Mouse (Mus musculus): ENCODE results near the gene Asap3. TPM values are rescaled to one million over a fixed set of nuclear protein-coding genes. Genes with fewer than 3 reads are reported as not detected.

Gene Asap3
- total and polyA plus RNA-seq, 3 experiments: 0.05 to 0.30 (median 0.05) TPM

GRCm38 (mm10) chr4:136244208-136244607 lies 38.0 kb downstream of the Asap3 start:
- peaks cover 13% of the 10 kb centered on the region for H3K4me1 ChIP-seq (ENCODE audit: insufficient read depth, low read depth, low read length)
- peaks cover 80% of the 10 kb centered on the region for H3K27me3 ChIP-seq (ENCODE audit: insufficient read depth, low read length)
- H3K9me3 ChIP-seq (replicated peaks): no peaks in the 10 kb centered on the region
- no peak for TF ChIP-seq GATA1 (IDR thresholded peaks at IDR 0.05; ENCODE audit: borderline replicate concordance, low read length)
- no peak for TF ChIP-seq GATA2 (IDR thresholded peaks at IDR 0.05; ENCODE audit: borderline replicate concordance, low read depth, low read length)
- no peak for TF ChIP-seq POLR2AphosphoS5 (IDR thresholded peaks at IDR 0.05; ENCODE audit: insufficient replicate concordance, low read depth, low read length)
- TF ChIP-seq TAL1 (conservative IDR thresholded peaks at IDR 0.05; ENCODE audit: low read depth, low read length): no peak
- no peak for TF ChIP-seq CTCF (IDR thresholded peaks at IDR 0.05; ENCODE audit: low read depth, low read length)
- ATAC-seq (ENCODE audit: extremely low read depth, insufficient number of reproducible peaks, low FRiP score, poor library complexity, severe bottlenecking) (no peak), DNase-seq (ENCODE audit: low spot score) (no peak)
- H3K36me3 ChIP-seq (replicated peaks): no peaks in the 10 kb centered on the region
- H3K4me3 ChIP-seq (ENCODE audit: low read depth, low read length): no peak overlapping the region

- H3K9me3 ChIP-seq (replicated peaks): no peaks in the 10 kb centered on the region
- H3K27me3 ChIP-seq (ENCODE audit: insufficient read depth, low read length): peaks cover 89% of the 10 kb centered on the region
- DNase-seq (ENCODE audit: low spot score) (no peak), ATAC-seq (ENCODE audit: extremely low read depth, insufficient number of reproducible peaks, low FRiP score, poor library complexity, severe bottlenecking) (no peak)
- H3K4me1 ChIP-seq (ENCODE audit: insufficient read depth, low read depth, low read length): peaks cover 9% of the 10 kb centered on the region
- H3K4me3 ChIP-seq (ENCODE audit: low read depth, low read length): no peak overlapping the region
- H3K36me3 ChIP-seq (replicated peaks): no peaks in the 10 kb centered on the region
- TF ChIP-seq TAL1 (conservative IDR thresholded peaks at IDR 0.05; ENCODE audit: low read depth, low read length): no peak
- no peak for TF ChIP-seq GATA2 (IDR thresholded peaks at IDR 0.05; ENCODE audit: borderline replicate concordance, low read depth, low read length)
- no peak for TF ChIP-seq CTCF (IDR thresholded peaks at IDR 0.05; ENCODE audit: low read depth, low read length)
- no peak for TF ChIP-seq POLR2AphosphoS5 (IDR thresholded peaks at IDR 0.05; ENCODE audit: insufficient replicate concordance, low read depth, low read length)
- TF ChIP-seq GATA1 (IDR thresholded peaks at IDR 0.05; ENCODE audit: borderline replicate concordance, low read length): no peak
Measured at GRCm38 (mm10) chr4:136245681-136246080, 39.5 kb downstream of the Asap3 start.

GRCm38 (mm10) chr4:136246568-136246969 lies 40.4 kb downstream of the Asap3 start:
- ATAC-seq (ENCODE audit: extremely low read depth, insufficient number of reproducible peaks, low FRiP score, poor library complexity, severe bottlenecking) (no peak), DNase-seq (ENCODE audit: low spot score) (no peak)
- Histone ChIP-seq H3K27me3 (ENCODE audit: insufficient read depth, low read length) (peaks cover 80% of the 10 kb centered on the region), H3K9me3 (replicated peaks) (no peaks in the 10 kb centered on the region), H3K4me1 (ENCODE audit: insufficient read depth, low read depth, low read length) (peaks cover 9% of the 10 kb centered on the region), H3K4me3 (ENCODE audit: low read depth, low read length) (no peak overlapping the region), H3K36me3 (replicated peaks) (no peaks in the 10 kb centered on the region)
- TF ChIP-seq TAL1 (conservative IDR thresholded peaks at IDR 0.05; ENCODE audit: low read depth, low read length): no peak

- H3K4me3 ChIP-seq (ENCODE audit: low read depth, low read length): no peak overlapping the region
- no peaks in the 10 kb centered on the region for H3K36me3 ChIP-seq (replicated peaks)
- no peak for TF ChIP-seq POLR2AphosphoS5 (IDR thresholded peaks at IDR 0.05; ENCODE audit: insufficient replicate concordance, low read depth, low read length)
- TF ChIP-seq GATA1 (IDR thresholded peaks at IDR 0.05; ENCODE audit: borderline replicate concordance, low read length): no peak
- no peak for TF ChIP-seq CTCF (IDR thresholded peaks at IDR 0.05; ENCODE audit: low read depth, low read length)
- no peak for TF ChIP-seq GATA2 (IDR thresholded peaks at IDR 0.05; ENCODE audit: borderline replicate concordance, low read depth, low read length)
- TF ChIP-seq TAL1 (conservative IDR thresholded peaks at IDR 0.05; ENCODE audit: low read depth, low read length): no peak
- H3K27me3 ChIP-seq (ENCODE audit: insufficient read depth, low read length): peaks cover 78% of the 10 kb centered on the region
- H3K4me1 ChIP-seq (ENCODE audit: insufficient read depth, low read depth, low read length): peaks cover 9% of the 10 kb centered on the region
- ATAC-seq (ENCODE audit: extremely low read depth, insufficient number of reproducible peaks, low FRiP score, poor library complexity, severe bottlenecking) (no peak), DNase-seq (ENCODE audit: low spot score) (no peak)
- H3K9me3 ChIP-seq (replicated peaks): no peaks in the 10 kb centered on the region
Measured at GRCm38 (mm10) chr4:136247386-136247728, 41.2 kb downstream of the Asap3 start.

- Histone ChIP-seq H3K9me3 (replicated peaks) (no peaks in the 10 kb centered on the region), H3K4me1 (ENCODE audit: insufficient read depth, low read depth, low read length) (peaks cover 9% of the 10 kb centered on the region), H3K36me3 (replicated peaks) (no peaks in the 10 kb centered on the region), H3K4me3 (ENCODE audit: low read depth, low read length) (peak within 1 kb of the TSS; percentile 25; the same call in 1 of the 2 replicates), H3K27me3 (ENCODE audit: insufficient read depth, low read length) (peaks cover 74% of the 10 kb centered on the region)
- DNase-seq (ENCODE audit: low spot score) (no peak), ATAC-seq (ENCODE audit: extremely low read depth, insufficient number of reproducible peaks, low FRiP score, poor library complexity, severe bottlenecking) (no peak)
- TF ChIP-seq GATA2 (IDR thresholded peaks at IDR 0.05; ENCODE audit: borderline replicate concordance, low read depth, low read length): no peak
- TF ChIP-seq GATA1 (IDR thresholded peaks at IDR 0.05; ENCODE audit: borderline replicate concordance, low read length): no peak
- TF ChIP-seq CTCF (IDR thresholded peaks at IDR 0.05; ENCODE audit: low read depth, low read length): no peak
- TF ChIP-seq TAL1 (conservative IDR thresholded peaks at IDR 0.05; ENCODE audit: low read depth, low read length): no peak
- no peak for TF ChIP-seq POLR2AphosphoS5 (IDR thresholded peaks at IDR 0.05; ENCODE audit: insufficient replicate concordance, low read depth, low read length)
Measured at GRCm38 (mm10) chr4:136247729-136248463, 41.7 kb downstream of the Asap3 start, which contains the start of gene Tcea3. TSS of gene Tcea3 (plus strand) at chr4:136247729.

- Histone ChIP-seq H3K4me1 (ENCODE audit: insufficient read depth, low read depth, low read length) (peaks cover 9% of the 10 kb centered on the region), H3K4me3 (ENCODE audit: low read depth, low read length) (no peak overlapping the region), H3K36me3 (replicated peaks) (no peaks in the 10 kb centered on the region), H3K9me3 (replicated peaks) (no peaks in the 10 kb centered on the region), H3K27me3 (ENCODE audit: insufficient read depth, low read length) (peaks cover 71% of the 10 kb centered on the region)
- ATAC-seq (ENCODE audit: extremely low read depth, insufficient number of reproducible peaks, low FRiP score, poor library complexity, severe bottlenecking) (no peak), DNase-seq (ENCODE audit: low spot score) (no peak)
- TF ChIP-seq CTCF (IDR thresholded peaks at IDR 0.05; ENCODE audit: low read depth, low read length): no peak
- no peak for TF ChIP-seq TAL1 (conservative IDR thresholded peaks at IDR 0.05; ENCODE audit: low read depth, low read length)
- no peak for TF ChIP-seq GATA2 (IDR thresholded peaks at IDR 0.05; ENCODE audit: borderline replicate concordance, low read depth, low read length)
Measured at GRCm38 (mm10) chr4:136248464-136249331, 42.5 kb downstream of the Asap3 start.
